Mouse (Mus musculus): Measurements from ENCODE around the gene Ttc25. TPM values are rescaled to one million over a fixed set of nuclear protein-coding genes. Genes with fewer than 3 reads are reported as not detected.

Ttc25 gene
- 1 to 10 TPM in 1 of 2 experiments, under 1 TPM in 1; 0.96 to 1.1 TPM for total RNA-seq (2021)
- long read RNA-seq, partial matches to known transcripts = 0 of 1 reads
- long read RNA-seq, other reads (novel, unspliced or antisense) = 1 of 1 reads

DNA sequence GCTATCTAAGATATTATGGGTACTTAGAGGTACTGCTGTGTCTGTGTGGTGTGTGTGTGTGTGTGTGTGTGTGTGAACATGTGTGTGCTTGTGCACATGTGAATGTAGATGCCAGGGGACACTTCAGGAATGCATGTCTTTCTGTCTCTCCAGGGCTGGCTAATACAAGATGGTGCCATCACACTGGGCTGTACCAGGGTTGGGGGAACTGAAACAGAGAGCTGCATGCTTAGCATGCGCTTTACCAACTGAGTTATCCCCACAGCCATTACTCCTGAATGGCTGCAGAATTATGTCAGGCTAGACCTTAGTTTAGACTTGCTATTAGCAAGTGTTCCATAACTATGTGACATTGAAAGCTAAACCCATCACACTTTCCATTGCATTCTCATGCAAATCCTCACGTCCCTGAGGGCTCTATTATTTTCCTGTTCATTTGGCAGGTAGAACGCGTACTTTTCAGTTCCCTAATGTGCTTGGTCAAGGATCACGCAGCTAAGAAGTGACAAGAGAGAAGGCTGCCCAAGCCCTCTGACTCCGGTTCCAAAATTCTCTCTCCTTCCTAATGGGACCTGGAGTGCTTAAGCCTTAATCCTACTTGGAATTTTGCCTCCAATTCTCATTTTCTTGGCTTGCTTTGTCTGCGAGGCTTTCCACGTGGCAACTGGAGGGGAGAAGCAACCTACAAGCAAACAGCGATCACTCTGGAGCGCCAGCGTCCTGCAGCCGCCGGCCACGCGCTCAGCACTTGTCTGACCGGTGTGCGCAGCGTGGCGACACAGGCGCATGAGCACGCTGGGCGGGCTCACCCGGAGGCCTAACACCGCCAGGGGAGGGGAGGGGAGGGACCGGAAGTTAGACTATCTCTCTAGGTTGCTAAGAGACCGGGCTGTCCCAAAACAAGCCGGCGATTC lies at the start of gene Ttc25:
TSS of gene Ttc25 (plus strand) at position 776 of the 914 bp plus-strand sequence.
- peak; percentile 61 to 81 for DNase-seq (ENCODE audit: low spot score in 2 of 2)

DNA sequence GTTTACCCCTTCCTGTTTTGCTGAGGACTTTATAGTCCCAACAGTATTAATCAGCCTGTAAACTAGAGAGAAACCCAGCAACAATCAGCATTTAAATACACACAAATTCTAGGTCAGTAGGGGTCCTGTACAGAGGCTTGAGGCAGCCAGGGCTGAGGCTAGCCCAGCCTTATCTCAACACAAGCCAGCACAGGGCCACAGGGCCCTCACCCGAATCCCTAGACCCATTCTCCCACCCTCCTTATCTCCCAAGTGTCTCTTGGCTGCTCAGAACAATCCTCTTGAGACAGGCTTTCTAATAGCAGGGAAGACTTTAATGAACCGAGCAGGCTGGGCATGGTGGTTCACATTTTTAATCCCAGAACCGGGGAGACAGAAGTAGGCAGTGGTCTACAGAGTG lies 45.2 kb upstream of the Ttc25 start:
- no peak for DNase-seq (ENCODE audit: low spot score in 2 of 2)

- DNase-seq (ENCODE audit: low spot score in 2 of 2) = no peak
Observed at GRCm38 (mm10) chr11:100500651-100501050, 44.8 kb upstream of the Ttc25 start.

DNA sequence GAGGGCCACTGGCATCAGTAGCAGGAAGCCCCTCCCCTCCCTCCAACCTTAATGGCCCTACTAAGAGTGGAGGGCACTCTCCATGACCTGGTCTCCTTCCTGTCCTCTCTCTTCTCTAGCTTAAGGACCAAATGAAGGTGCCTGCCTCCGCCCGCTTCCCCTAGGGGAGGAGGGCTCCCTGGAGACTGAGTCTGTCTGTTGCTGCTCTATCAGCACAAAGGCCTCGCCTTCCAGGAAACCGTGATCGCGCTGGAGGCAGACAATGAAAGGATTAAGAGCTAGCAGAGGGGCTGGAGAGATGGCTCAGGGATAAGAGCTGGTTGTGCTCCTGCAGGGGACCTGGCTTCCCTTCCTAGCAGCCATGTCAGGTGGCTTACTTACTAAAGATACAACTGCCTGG lies 44.1 kb upstream of the Ttc25 start:
- DNase-seq (ENCODE audit: low spot score in 2 of 2) = no peak

DNA sequence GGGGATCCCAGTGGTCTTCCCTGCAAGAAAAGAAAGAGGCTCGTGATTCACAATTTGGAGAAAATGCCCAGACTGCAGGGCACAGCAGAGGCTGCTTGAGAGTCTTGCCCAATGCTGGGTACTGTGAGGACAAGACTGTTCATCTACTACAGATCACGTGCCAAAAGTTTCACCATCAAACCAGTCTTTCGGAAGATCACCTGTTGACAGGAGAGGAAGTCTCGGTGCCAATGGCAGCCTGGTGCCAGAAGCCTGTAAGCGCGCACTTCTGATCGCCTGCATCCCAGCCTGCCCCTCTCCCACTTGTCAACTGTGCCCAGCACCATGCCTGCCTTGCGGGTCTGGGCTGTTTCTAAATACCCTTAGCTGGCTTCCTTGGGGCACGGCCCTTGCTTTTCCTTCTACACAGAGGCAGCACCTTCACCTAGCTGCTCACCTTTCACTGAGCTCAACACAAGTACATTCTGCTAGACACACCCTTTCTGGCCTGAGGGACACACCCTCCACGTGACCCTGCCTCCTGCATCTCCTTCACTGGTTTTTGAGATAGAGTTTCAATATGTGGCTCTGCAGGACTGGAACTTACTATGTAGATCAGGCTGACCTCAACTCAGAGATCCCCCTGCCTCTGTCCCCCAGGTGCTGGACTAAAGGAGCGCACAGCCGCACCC lies 40.3 kb upstream of the Ttc25 start:
- no peak for DNase-seq (ENCODE audit: low spot score in 2 of 2)

GRCm38 (mm10) chr11:100505997-100506396 lies 39.4 kb upstream of the Ttc25 start:
- no peak for DNase-seq (ENCODE audit: low spot score in 2 of 2)

DNA sequence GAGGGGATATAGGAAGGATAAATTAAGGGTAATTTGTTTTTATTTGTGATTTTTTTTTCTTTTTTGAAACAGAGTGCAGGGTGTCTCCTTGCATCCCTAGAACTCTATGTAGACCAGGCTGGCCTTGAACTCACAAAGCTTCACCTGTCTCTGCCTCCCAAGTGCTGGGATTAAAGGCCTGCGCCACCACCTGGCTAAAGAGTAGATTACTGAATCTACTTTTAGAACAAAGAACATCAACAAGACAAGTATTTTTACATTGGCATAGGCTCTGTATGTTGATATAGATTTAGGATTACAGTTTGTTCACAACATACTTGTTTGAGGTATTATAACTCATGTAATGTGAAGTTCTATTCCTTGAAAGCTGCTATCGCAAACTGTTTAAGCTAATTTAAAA lies 34.9 kb upstream of the Ttc25 start:
- DNase-seq (ENCODE audit: low spot score in 2 of 2) = no peak

GRCm38 (mm10) chr11:100512384-100512783 lies 33.0 kb upstream of the Ttc25 start:
- DNase-seq (ENCODE audit: low spot score in 2 of 2) = peak in 1 of 2 experiments; percentile 65

GRCm38 (mm10) chr11:100513716-100514115 lies 31.7 kb upstream of the Ttc25 start:
- no peak for DNase-seq (ENCODE audit: low spot score in 2 of 2)

- no peak for DNase-seq (ENCODE audit: low spot score in 2 of 2)
Observed at GRCm38 (mm10) chr11:100515061-100515460, 30.3 kb upstream of the Ttc25 start.

DNA sequence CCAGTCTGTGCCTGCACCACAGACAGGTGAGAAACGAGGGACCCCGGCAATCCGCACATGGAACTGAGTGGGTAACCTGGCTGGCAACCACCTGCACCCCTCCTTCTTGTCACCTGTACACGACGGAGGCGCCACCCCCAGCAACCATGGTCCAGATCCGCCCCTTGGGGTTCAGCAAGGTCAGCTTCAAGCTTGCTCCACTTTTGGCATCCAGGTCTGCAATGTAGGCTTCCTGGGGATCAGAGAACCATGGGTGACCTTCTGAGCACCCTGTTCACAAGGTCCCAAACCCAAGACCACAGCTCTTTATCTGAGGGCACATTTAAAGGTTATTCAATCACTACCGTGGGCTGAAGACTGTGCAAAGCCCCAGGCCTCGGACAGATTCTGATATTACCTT lies 29.6 kb upstream of the Ttc25 start:
- DNase-seq (ENCODE audit: low spot score in 2 of 2) = no peak

- DNase-seq (ENCODE audit: low spot score in 2 of 2) = no peak
Observed at GRCm38 (mm10) chr11:100516291-100516690, 29.1 kb upstream of the Ttc25 start.

GRCm38 (mm10) chr11:100518188-100518591 lies 27.2 kb upstream of the Ttc25 start:
- no peak for DNase-seq (ENCODE audit: low spot score in 2 of 2)

GRCm38 (mm10) chr11:100519188-100519587 lies 26.2 kb upstream of the Ttc25 start:
- no peak for DNase-seq (ENCODE audit: low spot score in 2 of 2)

GRCm38 (mm10) chr11:100520838-100521237 lies 24.6 kb upstream of the Ttc25 start:
- DNase-seq (ENCODE audit: low spot score in 2 of 2) = no peak

- no peak for DNase-seq (ENCODE audit: low spot score in 2 of 2)
Observed at GRCm38 (mm10) chr11:100524358-100524757, 21.0 kb upstream of the Ttc25 start.

GRCm38 (mm10) chr11:100524987-100525630 lies 20.3 kb upstream of the Ttc25 start:
- no peak for DNase-seq (ENCODE audit: low spot score in 2 of 2)

GRCm38 (mm10) chr11:100526052-100526816 lies 19.2 kb upstream of the Ttc25 start:
- DNase-seq (ENCODE audit: low spot score in 2 of 2) = no peak

DNA sequence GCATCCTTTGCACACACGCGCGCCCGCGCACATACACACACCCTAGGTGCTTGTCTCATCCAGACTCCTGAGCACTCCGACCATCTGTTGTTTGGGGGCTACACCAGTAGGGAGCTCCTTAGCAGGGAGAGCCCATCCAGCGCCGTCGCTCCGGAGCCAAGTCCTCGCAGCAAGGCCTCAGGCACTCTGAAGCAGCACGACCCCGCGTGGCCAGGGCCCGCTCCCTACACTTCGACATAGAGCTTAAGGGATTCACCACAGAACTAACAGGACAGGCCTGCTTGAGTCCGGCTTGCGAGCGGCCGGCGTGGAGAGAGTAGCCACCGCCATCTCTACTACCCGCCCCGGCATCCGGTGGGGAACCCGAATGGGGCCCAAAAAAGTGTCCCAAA lies 18.3 kb upstream of the Ttc25 start:
- peak; percentile 28 to 59 for DNase-seq (ENCODE audit: low spot score in 2 of 2)

GRCm38 (mm10) chr11:100527458-100528374 lies 17.7 kb upstream of the Ttc25 start, which contains the start of gene Acly:
Gene Acly (minus strand): TSS chr11:100528000.
- peak; percentile 98 for DNase-seq (ENCODE audit: low spot score in 2 of 2)
